Mouse (Mus musculus) ES-Bruce4 (cell line): ENCODE data around the gene Gjc1.

Source experiments
- CTCF ChIP-seq: IDR thresholded peaks from one replicate; pipeline ENCODE4 v1.8.1; 2011; ENCODE audit warnings: low read depth, low read length
- EP300 ChIP-seq: IDR thresholded peaks from 2 replicates; pipeline ENCODE4 v1.6.1; 2011; ENCODE audit warnings: low read depth, low read length; ENCODE audit not compliant: insufficient read depth
- POLR2A ChIP-seq: IDR thresholded peaks from one replicate; pipeline ENCODE4 v1.8.1; 2011; ENCODE audit warnings: low read length; ENCODE audit not compliant: insufficient read depth

GRCm38 (mm10) chr11:102763009-102763767 is 56.3 kb downstream of the Gjc1 start:
- TF ChIP-seq CTCF (no peak), POLR2A (no peak), EP300 (no peak)
